Mouse (Mus musculus) thymus, adult 2 months (tissue): ENCODE measurements around the gene Vezf1. TPM values are rescaled to one million over a fixed set of nuclear protein-coding genes. Genes with fewer than 3 reads are reported as not detected.

ENCODE experiments used
- DNase-seq: peaks from one replicate; pipeline ENCODE4 v3.0.0; 2021
- H3K27ac ChIP-seq: fragments of 200-500 bp; 2 replicates; pipeline ENCODE4 v1.5.1; 2012; ENCODE audit warnings: low read length, control low read depth; ENCODE audit not compliant: control insufficient read depth, insufficient read depth
- H3K27me3 ChIP-seq: fragments of 200-500 bp; 2 replicates; pipeline ENCODE4 v1.6.1; 2012; ENCODE audit warnings: mild to moderate bottlenecking, low read length, moderate library complexity, mixed read lengths; ENCODE audit not compliant: control insufficient read depth, insufficient read depth
- H3K36me3 ChIP-seq: fragments of 200-500 bp; 2 replicates; pipeline ENCODE4 v1.6.1; 2012; ENCODE audit warnings: mild to moderate bottlenecking, low read length, moderate library complexity; ENCODE audit not compliant: control insufficient read depth, insufficient read depth
- H3K4me1 ChIP-seq: fragments of 200-500 bp; replicated peaks from 2 replicates; pipeline ENCODE4 v1.6.1; 2012; ENCODE audit warnings: low read length; ENCODE audit not compliant: control insufficient read depth, insufficient read depth
- H3K4me3 ChIP-seq: fragments of 200-500 bp; 2 replicates; pipeline ENCODE4 v1.5.1; 2012; ENCODE audit warnings: mild to moderate bottlenecking, low read length, control low read depth, moderate library complexity; ENCODE audit not compliant: control insufficient read depth, insufficient read depth
- CTCF ChIP-seq: fragments of 200-500 bp; IDR thresholded peaks from 2 replicates; pipeline ENCODE4 v1.5.1; 2012; ENCODE audit warnings: mild to moderate bottlenecking, control low read depth, low read length, moderate library complexity, borderline replicate concordance; ENCODE audit not compliant: control insufficient read depth, poor library complexity, insufficient read depth; ENCODE audit errors: extremely low read depth
- POLR2A ChIP-seq: fragments of 200-500 bp; IDR thresholded peaks from 2 replicates; pipeline ENCODE4 v1.6.1; 2012; ENCODE audit warnings: mild to moderate bottlenecking, low read length, control low read depth, moderate library complexity; ENCODE audit not compliant: control insufficient read depth, poor library complexity, insufficient read depth; ENCODE audit errors: extremely low read depth
- WGBS: fragments of 180-500 bp; shearing (Covaris S2); methylation state at CpG from one replicate; pipeline ENCODE4 v1.1.7; 2018; 5-methylcytosine and 5-hydroxymethylcytosine counted together
- polyA plus RNA-seq: library from polyadenylated mRNA; depleted of rRNA; stranded (reverse); fragments of >200 nt; gene quantifications from 2 replicates; pipeline ENCODE4 v1.2.3, GENCODE M21; 2012

The Vezf1 gene
- polyA plus RNA-seq, 1 experiment = 35.4 TPM

DNA sequence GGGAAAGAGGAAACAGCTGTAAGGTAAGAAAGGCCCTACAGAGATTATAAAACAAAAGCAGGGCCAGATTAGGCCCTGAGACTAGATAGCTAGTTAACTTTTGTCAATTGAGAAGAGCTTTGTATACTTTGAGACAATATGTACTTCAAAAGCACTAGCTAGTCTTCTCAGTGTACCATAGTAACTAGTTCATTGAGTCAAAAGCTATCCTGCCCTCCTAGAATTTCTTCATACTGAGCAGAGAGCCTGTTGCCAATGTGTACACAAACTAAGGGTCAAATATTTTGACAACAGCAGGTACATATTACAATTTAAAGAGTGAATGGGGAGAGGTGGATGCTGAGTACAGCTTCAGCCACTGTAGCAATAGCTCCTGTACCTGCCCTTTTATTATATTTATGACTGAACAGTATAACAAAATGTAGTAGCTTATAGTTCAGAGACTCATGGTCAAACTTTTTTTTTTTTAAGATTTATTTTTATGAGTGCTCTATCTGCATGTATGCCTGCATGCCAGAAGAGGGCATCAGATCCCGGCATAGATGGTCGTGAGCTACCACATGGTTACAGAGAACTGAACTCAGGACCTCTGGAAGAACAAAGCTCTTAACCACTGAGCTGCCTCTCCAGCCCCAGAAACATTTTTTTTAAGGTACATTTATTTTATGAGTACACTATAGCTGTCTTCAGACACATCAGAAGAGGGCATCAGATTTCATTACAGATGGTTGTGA, 6.0 kb upstream of the Vezf1 start:
- no peaks in the 10 kb centered on the region for H3K27me3 ChIP-seq
- no peak overlapping the region for H3K4me3 ChIP-seq
- DNase-seq = no peak
- 54% methylated on average over 2 of the region's 2 CpGs for WGBS
- no peak overlapping the region for H3K27ac ChIP-seq
- TF ChIP-seq POLR2A = no peak
- no peaks in the 10 kb centered on the region for H3K36me3 ChIP-seq
- peaks cover under 1% of the 10 kb centered on the region for H3K4me1 ChIP-seq

DNA sequence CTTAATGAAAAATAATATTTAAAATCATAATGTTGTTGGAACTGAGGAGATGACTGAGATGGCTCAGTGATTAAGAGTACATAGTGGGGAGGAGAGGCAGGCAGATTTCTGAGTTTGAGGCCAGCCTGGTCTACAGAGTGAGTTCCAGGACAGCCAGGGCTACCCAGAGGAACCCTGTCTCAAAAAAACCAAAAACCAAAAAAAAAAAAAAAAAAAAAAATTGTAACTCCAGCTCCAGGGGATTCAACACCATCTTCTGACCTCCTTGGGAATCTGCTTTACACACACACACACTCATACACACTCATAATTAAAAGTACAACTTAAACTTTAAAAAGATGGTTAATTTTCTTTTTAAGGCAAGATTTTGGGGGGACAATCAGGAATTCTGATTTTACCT, 2.3 kb upstream of the Vezf1 start:
- peaks cover 4% of the 10 kb centered on the region for H3K4me1 ChIP-seq
- no peak overlapping the region for H3K27ac ChIP-seq
- TF ChIP-seq CTCF (no peak), POLR2A (no peak)
- no peaks in the 10 kb centered on the region for H3K27me3 ChIP-seq
- H3K36me3 ChIP-seq = no peaks in the 10 kb centered on the region
- no peak overlapping the region for H3K4me3 ChIP-seq
- DNase-seq = no peak

DNA sequence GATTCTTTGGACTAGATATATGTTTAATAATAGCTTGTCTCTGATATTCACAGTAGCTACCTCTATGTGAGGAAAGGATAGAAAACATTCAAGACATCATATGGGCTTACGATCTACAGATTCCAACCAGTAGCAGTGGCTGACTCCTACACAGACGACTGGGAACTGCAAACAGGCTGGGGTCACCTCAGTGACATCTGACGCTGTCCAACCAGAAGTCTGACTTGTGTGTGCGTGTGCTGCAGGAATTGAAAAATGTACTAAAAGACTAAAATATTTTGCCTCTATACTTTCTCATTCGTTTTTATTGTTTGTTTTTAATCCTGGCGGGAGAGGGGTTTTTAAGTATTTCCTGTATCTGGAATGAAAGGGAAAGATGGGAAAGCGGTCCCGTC, 891 bp upstream of the Vezf1 start:
- DNase-seq = no peak
- H3K4me1 ChIP-seq = peaks cover 4% of the 10 kb centered on the region
- H3K27ac ChIP-seq = no peak overlapping the region
- peak overlapping the region; percentile 96 for H3K4me3 ChIP-seq
- no peaks in the 10 kb centered on the region for H3K36me3 ChIP-seq
- H3K27me3 ChIP-seq = no peaks in the 10 kb centered on the region
- WGBS = 13% methylated on average over 8 of the region's 8 CpGs
- no peak for TF ChIP-seq POLR2A

DNA sequence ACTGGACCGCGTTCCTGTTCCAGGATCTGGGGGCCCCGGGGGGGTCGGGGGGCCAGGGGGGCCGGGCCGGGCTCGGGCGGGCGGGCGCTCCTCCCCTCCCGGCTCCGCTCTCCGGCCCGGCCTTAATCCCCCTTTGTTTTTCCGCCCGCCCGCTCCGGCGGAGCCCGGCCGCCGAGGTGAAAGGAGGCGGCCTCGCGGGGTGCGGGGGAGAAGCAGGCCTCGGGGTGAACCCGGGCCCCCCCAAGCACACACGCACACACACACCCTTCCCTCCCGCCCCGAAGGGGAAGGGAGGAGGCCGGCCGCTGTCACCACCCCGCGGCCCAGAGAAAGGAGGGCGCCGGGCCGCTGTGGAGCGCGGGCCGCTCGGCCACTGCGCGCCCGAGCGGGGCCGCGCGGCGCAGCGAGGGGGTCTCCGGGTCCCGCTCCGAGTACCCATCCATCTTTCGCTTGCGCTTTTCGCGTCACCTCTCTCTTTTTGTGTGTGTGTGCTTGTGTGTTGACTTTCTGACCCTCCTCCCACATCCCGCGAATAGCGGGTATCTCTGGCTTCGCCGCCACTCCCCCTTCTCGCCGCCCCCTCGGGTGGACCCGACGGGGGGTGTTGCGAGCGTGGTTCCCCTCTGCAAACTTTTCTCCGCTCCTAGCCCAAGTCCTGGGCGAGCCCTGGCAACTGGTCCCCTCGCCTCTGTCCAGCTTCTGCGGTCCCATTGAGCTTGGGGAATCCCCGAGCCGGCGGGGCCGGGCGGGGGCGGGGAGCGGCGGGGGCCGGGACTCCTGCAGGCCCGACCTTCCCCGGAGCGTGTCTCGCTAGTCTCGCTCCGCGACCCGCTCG, 549 bp downstream of the Vezf1 start:
- TF ChIP-seq POLR2A = 0 out of 2 replicates have a peak, but pooled peaks have one; percentile 21
- no peak for TF ChIP-seq CTCF
- H3K4me1 ChIP-seq = peaks cover 14% of the 10 kb centered on the region
- H3K36me3 ChIP-seq = peaks cover 1% of the 10 kb centered on the region; the same call in 1 of the 2 replicates
- peak; percentile 59 for DNase-seq
- peak overlapping the region; percentile 79 for H3K4me3 ChIP-seq
- H3K27me3 ChIP-seq = no peaks in the 10 kb centered on the region
- WGBS = under 1% methylated on average over 74 of the region's 92 CpGs
- H3K27ac ChIP-seq = peak overlapping the region; percentile 1; the same call in 1 of the 2 replicates

DNA sequence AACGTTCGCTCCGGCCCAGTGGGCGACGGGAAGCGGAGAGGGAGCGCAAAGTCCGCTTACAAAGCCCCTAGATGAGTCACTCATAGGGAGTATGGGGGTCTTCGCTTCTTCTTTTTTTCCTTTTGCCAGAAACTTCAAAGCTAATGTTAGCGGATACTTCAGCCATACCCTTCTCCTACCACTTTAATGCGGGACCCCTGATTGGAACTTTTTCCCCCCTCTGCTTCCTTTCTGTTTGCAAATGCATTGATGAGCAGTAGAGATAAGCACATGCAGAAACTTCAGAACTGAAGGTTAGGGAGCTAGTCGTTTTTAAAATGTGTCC, 1.1 kb downstream of the Vezf1 start:
- no peaks in the 10 kb centered on the region for H3K27me3 ChIP-seq
- WGBS = under 1% methylated on average over 12 of the region's 12 CpGs
- no peak overlapping the region for H3K27ac ChIP-seq
- TF ChIP-seq POLR2A = no peak
- no peak for TF ChIP-seq CTCF
- H3K36me3 ChIP-seq = peaks cover 6% of the 10 kb centered on the region
- no peak for DNase-seq
- H3K4me3 ChIP-seq = peak overlapping the region; percentile 79
- H3K4me1 ChIP-seq = peaks cover 14% of the 10 kb centered on the region

DNA sequence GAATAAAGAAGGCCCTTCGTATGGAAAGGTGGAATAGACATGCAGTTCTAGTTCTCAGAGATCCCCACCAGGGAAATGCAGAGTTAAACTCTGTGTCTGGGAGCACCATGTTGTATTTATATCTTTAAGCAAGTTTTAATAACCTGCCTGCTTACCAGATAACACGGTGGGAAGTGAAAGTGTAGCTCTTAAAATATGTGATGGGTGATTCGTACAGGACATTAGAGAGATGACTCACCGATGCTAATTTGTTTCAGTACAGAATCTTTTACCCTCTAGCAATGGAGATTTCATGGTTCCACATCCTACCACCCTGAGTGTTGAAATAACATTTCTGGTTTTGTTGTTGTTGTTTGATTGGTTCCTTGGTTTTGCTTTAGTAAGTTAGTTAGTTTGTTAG, 2.3 kb downstream of the Vezf1 start:
- H3K36me3 ChIP-seq = peaks cover 16% of the 10 kb centered on the region
- peaks cover 14% of the 10 kb centered on the region for H3K4me1 ChIP-seq
- WGBS = 57% methylated on average over 4 of the region's 4 CpGs
- no peak for DNase-seq
- H3K4me3 ChIP-seq = no peak overlapping the region
- TF ChIP-seq CTCF (no peak), POLR2A (no peak)
- no peaks in the 10 kb centered on the region for H3K27me3 ChIP-seq
- no peak overlapping the region for H3K27ac ChIP-seq
